Mouse (Mus musculus): ENCODE measurements around the gene Tyrobp. TPM values are rescaled to one million over a fixed set of nuclear protein-coding genes. Genes with fewer than 3 reads are reported as not detected.

Gene Tyrobp
- 10 to 100 TPM; 24.9 to 26.1 TPM for total RNA-seq (2021)
- long read RNA-seq, experiment 1, transcript Tyrobp-202 (5 exons, 597 nt) = major isoform, 10 of 10 reads
- long read RNA-seq, experiment 1, partial matches to known transcripts = 0 of 10 reads
- long read RNA-seq, experiment 1, other reads (novel, unspliced or antisense) = 0 of 10 reads
- long read RNA-seq, experiment 2, transcript Tyrobp-202 (5 exons, 597 nt) = major isoform, 7 of 7 reads
- long read RNA-seq, experiment 2, partial matches to known transcripts = 0 of 7 reads
- long read RNA-seq, experiment 2, other reads (novel, unspliced or antisense) = 0 of 7 reads

GRCm38 (mm10) chr7:30413596-30413995, at the start of gene Tyrobp:
Tyrobp (plus strand) TSS chr7:30413760.
- no peak for DNase-seq (ENCODE audit: low spot score in 2 of 2)
- intact Hi-C loops (cut with DNase I) = no loop called here

- intact Hi-C loops (cut with DNase I) = no loop called here
- no peak for DNase-seq (ENCODE audit: low spot score in 2 of 2)
Measured at GRCm38 (mm10) chr7:30367466-30367865, 46.1 kb upstream of the Tyrobp start.

GRCm38 (mm10) chr7:30373501-30373962, 40.0 kb upstream of the Tyrobp start:
- intact Hi-C loops (cut with DNase I) = loop anchor here (2.0 to 5.0 kb wide), 2 partner anchors 36 to 57 kb away; no protein-coding TSS in a partner anchor
- peak; percentile 96 to 98 for DNase-seq (ENCODE audit: low spot score in 2 of 2)

GRCm38 (mm10) chr7:30380061-30380460, 33.5 kb upstream of the Tyrobp start:
- intact Hi-C loops (cut with DNase I) = no loop called here
- no peak for DNase-seq (ENCODE audit: low spot score in 2 of 2)

- no peak for DNase-seq (ENCODE audit: low spot score in 2 of 2)
- intact Hi-C loops (cut with DNase I) = no loop called here
Measured at GRCm38 (mm10) chr7:30384106-30384505, 29.5 kb upstream of the Tyrobp start.

GRCm38 (mm10) chr7:30392746-30393520, 20.6 kb upstream of the Tyrobp start:
- DNase-seq (ENCODE audit: low spot score in 2 of 2) = no peak
- intact Hi-C loops (cut with DNase I) = no loop called here

GRCm38 (mm10) chr7:30393631-30394030, 19.9 kb upstream of the Tyrobp start:
- DNase-seq (ENCODE audit: low spot score in 2 of 2) = no peak
- intact Hi-C loops (cut with DNase I) = no loop called here

- peak; percentile 35 to 52 for DNase-seq (ENCODE audit: low spot score in 2 of 2)
- intact Hi-C loops (cut with DNase I) = no loop called here
Measured at GRCm38 (mm10) chr7:30394379-30394778, 19.2 kb upstream of the Tyrobp start.

GRCm38 (mm10) chr7:30394871-30395270, 18.7 kb upstream of the Tyrobp start:
- DNase-seq (ENCODE audit: low spot score in 2 of 2) = no peak
- intact Hi-C loops (cut with DNase I) = no loop called here

- intact Hi-C loops (cut with DNase I) = no loop called here
- DNase-seq (ENCODE audit: low spot score in 2 of 2) = no peak
Measured at GRCm38 (mm10) chr7:30399671-30400070, 13.9 kb upstream of the Tyrobp start.

- no peak for DNase-seq (ENCODE audit: low spot score in 2 of 2)
- intact Hi-C loops (cut with DNase I) = no loop called here
Measured at GRCm38 (mm10) chr7:30402343-30402742, 11.2 kb upstream of the Tyrobp start.

- no peak for DNase-seq (ENCODE audit: low spot score in 2 of 2)
- intact Hi-C loops (cut with DNase I) = no loop called here
Measured at GRCm38 (mm10) chr7:30408639-30409038, 4.9 kb upstream of the Tyrobp start.

GRCm38 (mm10) chr7:30409789-30410188, 3.8 kb upstream of the Tyrobp start:
- intact Hi-C loops (cut with DNase I) = no loop called here

GRCm38 (mm10) chr7:30411023-30411422, 2.5 kb upstream of the Tyrobp start:
- no peak for DNase-seq (ENCODE audit: low spot score in 2 of 2)

More at GRCm38 (mm10) chr7:30409789-30410188, 3.8 kb upstream of the Tyrobp start:
- no peak for DNase-seq (ENCODE audit: low spot score in 2 of 2)

GRCm38 (mm10) chr7:30412735-30413147, 819 bp upstream of the Tyrobp start:
- intact Hi-C loops (cut with DNase I) = no loop called here

More at GRCm38 (mm10) chr7:30411023-30411422, 2.5 kb upstream of the Tyrobp start:
- intact Hi-C loops (cut with DNase I) = no loop called here

GRCm38 (mm10) chr7:30417856-30418255, 4.3 kb downstream of the Tyrobp start:
- no peak for DNase-seq (ENCODE audit: low spot score in 2 of 2)
- intact Hi-C loops (cut with DNase I) = no loop called here

More at GRCm38 (mm10) chr7:30412735-30413147, 819 bp upstream of the Tyrobp start:
- DNase-seq (ENCODE audit: low spot score in 2 of 2) = no peak

GRCm38 (mm10) chr7:30419561-30420499, 6.3 kb downstream of the Tyrobp start, which contains the start of gene Hcst:
Hcst (minus strand) TSS chr7:30419854.
- intact Hi-C loops (cut with DNase I) = no loop called here
- no peak for DNase-seq (ENCODE audit: low spot score in 2 of 2)

GRCm38 (mm10) chr7:30420673-30421072, 7.1 kb downstream of the Tyrobp start:
- intact Hi-C loops (cut with DNase I) = no loop called here
- DNase-seq (ENCODE audit: low spot score in 2 of 2) = no peak

- intact Hi-C loops (cut with DNase I) = no loop called here
- DNase-seq (ENCODE audit: low spot score in 2 of 2) = peak in 1 of 2 experiments; percentile 59
Measured at GRCm38 (mm10) chr7:30421175-30421889, 7.8 kb downstream of the Tyrobp start, which contains the start of gene Nfkbid. Nfkbid (plus strand) TSS chr7:30421732.

All from left cerebral cortex, postnatal 14 days (tissue).